Mouse (Mus musculus) urinary bladder, adult 18-20 months (tissue): ENCODE data around the gene Trim33.

Experiments
- DNase-seq, 2 experiments: peaks; one replicate each; pipeline ENCODE4 v3.0.0; 2022; ENCODE audit warnings: low spot score in 2 of 2, mixed read lengths in 2 of 2

Gene Trim33

GRCm38 (mm10) chr3:103397523-103397922 lies 118.4 kb downstream of the Trim33 start:
- DNase-seq = no peak

DNA sequence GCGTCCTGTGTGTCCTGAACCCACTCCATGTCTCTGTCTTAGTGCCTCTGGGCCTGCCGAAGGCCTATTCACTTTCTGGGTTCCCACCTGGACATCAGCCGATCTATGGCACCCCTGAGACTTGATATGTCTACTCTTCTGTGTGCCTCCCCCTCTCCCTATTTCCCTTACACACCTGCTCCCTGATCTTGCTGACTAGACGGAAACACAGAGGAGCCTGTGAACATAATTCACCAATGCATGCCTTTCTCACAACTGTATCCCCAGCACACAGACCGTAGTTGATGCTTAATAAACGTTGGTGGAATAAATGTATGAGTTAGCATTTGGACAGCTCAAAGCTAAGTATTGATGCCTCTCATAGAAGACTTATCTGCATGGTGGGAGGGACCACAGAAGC lies 121.7 kb downstream of the Trim33 start:
- no peak for DNase-seq

DNA sequence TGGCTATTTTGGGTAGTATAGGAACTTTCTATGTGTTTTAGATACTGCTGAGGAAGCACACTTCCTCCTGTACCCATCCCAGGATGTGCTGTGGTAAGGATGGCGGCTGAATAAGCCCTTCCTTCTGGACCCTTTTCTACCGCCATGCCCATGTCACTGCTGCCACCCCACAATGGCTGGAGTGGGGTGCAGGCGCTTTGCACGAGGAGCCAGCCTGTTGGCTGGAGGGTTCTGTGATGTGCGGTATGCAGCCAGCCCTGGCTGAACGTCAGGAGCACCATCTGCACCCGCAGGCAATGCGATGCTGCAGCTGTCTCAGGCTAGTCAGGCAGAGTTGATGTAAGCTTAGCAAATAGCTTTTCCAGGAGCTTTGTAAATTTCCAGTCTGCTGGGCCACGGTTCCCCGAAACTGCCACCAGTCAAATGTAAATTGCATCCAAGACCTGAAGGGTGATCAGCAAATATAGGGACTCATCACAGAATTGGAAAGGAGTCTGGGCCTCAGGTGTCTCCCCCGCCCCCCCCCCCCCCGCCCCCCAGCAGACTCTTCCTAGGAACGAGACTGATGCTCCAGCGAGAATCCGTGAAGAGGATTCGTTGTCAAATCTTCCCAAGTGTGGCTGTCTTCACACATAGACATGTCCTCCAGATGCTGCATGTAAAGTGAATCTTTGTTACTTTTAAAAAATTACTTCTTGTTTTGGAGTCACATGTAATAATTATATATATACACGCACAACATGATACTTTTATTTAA lies 122.4 kb downstream of the Trim33 start:
- DNase-seq = no peak

GRCm38 (mm10) chr3:103402212-103402611 lies 123.1 kb downstream of the Trim33 start:
- DNase-seq = no peak

GRCm38 (mm10) chr3:103405135-103405534 lies 126.0 kb downstream of the Trim33 start:
- DNase-seq = no peak

DNA sequence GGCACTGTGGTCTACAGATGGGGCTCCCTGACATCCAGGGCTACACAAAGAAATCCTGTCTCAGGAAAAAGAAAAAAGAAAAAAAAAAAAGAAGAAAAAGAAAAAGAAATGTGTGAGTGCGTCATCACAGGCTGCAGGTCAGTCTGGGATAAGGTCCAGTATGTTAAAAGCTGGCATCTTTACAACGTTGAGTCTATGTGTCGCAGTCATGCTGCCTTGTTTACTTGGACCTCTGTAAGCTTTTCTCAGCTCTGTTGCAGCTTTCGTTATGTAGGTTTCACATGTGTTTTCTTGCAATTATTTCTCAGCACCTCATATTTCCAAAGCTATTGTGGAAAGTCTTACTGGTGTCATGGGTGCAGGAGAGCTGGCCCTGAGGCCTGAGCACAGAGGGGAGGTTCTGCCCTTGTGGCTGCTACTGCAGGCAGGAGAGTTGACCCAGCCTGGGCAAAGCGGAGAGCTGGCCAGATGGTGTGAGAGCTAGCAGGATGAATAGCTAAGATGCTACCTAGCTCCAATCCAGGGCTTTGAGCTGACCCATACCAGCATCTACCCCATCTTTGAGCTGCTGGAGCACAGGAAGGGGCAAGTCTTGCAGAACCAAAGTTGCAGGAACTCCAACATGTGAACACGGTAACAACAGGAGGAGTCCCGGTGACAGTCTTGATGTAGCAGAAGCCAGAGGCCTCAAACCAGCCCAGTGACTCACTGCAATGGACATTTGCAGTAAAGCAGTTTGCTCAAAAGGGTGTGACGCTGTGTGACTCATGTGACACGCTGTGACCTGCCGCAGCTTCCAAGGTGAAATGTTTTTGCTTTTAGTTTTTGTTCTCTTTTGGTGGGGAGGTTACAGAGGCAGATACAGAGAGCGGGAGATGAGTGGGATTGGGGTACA lies 127.0 kb downstream of the Trim33 start:
- DNase-seq = peak; percentile 42 to 59
